Mouse (Mus musculus) testis, postnatal 10 days (tissue): ENCODE measurements around the gene Zbtb43.

Experiments
- DNase-seq: peaks from one replicate; pipeline ENCODE4 v3.0.0; 2021; ENCODE audit warnings: low spot score

The Zbtb43 gene

DNA sequence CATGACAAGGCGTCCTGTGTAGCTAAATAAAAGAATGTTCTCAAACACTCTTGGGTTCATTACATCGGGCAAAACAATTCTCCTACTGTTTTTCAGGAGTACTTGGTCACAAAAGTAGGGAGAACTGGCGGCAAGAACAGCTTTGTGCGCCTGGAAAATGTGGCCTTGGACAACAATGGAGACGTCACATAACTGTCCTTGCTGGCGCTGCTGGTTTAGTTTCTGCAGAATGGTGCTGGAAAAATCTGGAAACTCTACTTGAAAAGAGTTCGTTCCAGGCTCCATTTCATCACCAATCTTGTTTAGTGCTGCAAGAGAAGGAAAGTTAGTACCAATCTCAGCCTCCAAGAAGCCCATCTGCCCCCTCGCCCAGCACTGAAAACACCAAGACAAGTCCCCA, 13.5 kb downstream of the Zbtb43 start:
- no peak for DNase-seq

DNA sequence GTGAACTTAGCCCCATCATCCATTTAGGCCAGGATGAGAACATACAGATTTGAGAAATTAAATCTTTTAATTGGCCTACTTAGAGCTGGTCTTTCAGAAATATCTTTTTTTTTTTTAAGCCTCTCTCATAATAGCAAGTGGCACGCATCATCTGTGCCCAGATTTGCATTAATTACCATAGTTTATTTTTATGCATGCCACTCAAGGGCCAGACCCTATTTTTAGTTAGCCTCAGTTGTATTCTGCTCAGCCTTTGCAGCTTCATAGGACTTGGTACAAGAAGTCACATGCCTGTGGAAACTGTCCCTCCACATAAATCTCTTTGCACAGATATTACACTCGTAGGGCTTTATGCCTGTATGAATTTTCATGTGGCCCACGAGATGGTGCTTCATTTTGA, 14.9 kb downstream of the Zbtb43 start:
- no peak for DNase-seq

- DNase-seq, result no peak
Observed at GRCm38 (mm10) chr2:33452721-33453120, 15.6 kb downstream of the Zbtb43 start.

DNA sequence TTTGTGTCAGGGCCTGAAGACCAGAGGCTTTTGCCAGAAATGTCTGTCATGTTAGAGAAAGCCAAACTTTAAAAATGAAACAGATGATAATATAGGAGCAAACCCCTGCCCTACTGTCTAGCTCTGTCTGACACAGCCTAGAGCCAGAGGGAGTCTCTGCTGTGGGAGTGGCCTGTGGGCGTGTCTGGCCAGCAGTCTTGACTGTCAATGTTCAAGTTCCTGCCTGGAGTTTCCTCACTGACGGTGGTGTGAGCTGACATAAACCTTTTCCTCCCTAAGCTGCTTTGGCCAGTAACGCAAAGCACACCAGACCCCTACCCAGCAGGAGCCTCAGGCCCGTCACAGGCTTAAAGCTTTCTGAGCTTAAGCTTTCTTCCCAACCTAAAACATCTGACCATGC, 16.2 kb downstream of the Zbtb43 start:
- no peak for DNase-seq

DNA sequence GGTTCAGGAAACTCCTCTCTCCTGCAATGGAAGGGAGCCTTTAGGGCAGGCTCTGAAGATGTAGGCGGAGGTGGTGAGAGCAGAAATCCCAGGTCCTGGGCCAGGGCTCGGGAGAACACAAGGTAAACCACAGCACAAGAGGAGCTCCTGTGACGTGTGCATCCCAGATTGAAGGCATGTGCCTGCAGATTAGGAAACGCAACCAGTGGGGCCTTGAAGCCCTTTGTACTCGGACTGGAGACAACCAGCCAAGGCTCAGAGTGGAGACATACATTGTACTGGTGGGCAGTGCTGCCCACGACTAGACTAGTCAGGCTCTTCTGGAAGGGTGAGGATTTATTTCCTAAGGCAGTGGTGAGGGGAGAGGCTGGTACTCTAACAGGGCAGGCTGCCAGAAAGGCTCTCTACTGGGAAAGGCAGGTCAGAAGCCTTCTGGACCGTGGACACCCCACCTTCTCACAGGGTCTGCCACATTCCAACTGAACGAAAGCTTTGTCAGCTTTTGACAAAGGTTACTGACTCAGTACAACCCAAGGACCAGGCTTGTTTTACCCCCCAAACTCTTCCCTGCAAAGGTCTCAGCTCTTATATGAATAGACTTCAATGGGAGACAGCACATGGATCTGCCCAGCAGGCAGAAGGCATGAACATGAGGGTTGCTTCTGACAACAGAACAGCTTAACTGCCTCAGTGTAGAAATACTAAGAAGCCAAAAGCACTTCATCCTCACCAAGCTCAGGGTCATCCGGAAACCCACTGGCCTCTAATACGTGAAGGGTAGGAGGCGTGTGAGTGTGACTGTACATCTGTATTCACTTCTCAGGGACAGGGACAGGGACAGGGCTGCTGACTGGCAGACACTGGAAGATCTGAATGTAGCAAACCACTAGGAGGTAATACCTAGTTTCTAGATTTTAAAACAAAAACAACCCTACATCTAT, 17.1 kb downstream of the Zbtb43 start:
- no peak for DNase-seq

GRCm38 (mm10) chr2:33449119-33449873, 19.1 kb downstream of the Zbtb43 start:
- no peak for DNase-seq

- DNase-seq, result no peak
Observed at GRCm38 (mm10) chr2:33446796-33447195, 21.6 kb downstream of the Zbtb43 start.

DNA sequence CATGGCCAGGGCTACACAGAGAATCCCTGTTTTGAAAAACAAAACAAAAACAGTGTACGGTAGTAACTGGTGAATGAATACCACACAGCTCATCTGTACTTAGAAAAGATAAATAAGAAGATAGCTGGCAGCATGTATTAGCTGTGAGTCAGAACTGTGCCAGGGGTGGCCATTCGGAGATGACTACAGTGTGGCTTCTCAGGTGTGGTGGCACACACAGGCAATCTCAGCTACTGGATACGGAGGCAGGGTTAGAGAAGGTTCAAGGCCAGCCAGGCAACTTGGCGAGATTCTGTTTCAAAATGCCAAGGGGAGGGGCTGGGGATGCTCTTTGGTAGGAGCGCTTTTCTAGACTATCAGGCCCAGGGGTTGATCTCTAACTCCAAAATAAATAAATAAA, 22.6 kb downstream of the Zbtb43 start:
- no peak for DNase-seq

GRCm38 (mm10) chr2:33444862-33445261, 23.5 kb downstream of the Zbtb43 start:
- DNase-seq, result no peak

DNA sequence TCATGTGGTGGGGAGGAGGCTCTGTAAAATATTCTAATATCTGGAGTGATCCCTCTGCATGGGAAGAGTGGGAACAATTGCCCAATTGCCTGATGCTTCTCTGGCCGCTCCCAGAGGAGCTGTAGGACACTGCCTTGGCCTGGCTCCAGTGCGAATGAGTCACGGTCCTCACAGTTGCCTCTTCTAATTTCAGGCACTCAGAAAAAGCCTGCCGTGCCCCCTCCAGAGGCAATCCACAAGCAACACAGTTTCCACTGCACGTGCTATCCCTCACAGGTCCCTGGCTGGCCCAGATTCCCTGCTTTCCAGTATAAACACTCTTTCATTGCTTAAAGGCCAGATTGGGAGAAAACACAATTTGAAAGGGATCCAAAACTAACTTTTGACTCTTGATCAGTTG, 24.0 kb downstream of the Zbtb43 start:
- DNase-seq, result peak; percentile 90

DNA sequence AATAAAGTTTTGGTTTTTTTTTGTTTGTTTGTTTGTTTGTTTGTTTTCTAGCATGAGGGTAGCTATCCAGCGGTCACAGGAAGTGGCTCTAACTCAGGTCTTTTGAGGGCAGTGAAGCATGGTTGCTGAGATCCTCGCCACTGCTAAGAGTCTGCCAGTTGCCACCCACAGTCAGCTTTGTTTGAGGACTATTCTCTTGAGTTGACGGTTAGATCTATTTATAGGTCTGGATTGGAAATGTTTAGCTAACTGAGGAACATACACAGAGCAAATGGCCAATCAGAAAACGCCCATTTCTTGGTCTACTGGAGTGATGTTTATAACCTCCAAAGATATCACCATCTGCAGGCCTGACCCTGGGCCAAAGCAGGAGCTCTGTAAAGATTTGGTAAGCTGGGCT, 25.7 kb downstream of the Zbtb43 start:
- no peak for DNase-seq

- no peak for DNase-seq
Observed at GRCm38 (mm10) chr2:33440893-33441292, 27.5 kb downstream of the Zbtb43 start.

- DNase-seq, result no peak
Observed at GRCm38 (mm10) chr2:33439980-33440670, 28.2 kb downstream of the Zbtb43 start.

- no peak for DNase-seq
Observed at GRCm38 (mm10) chr2:33439471-33439881, 28.9 kb downstream of the Zbtb43 start.

- DNase-seq, result no peak
Observed at GRCm38 (mm10) chr2:33438377-33438776, 30.0 kb downstream of the Zbtb43 start.

DNA sequence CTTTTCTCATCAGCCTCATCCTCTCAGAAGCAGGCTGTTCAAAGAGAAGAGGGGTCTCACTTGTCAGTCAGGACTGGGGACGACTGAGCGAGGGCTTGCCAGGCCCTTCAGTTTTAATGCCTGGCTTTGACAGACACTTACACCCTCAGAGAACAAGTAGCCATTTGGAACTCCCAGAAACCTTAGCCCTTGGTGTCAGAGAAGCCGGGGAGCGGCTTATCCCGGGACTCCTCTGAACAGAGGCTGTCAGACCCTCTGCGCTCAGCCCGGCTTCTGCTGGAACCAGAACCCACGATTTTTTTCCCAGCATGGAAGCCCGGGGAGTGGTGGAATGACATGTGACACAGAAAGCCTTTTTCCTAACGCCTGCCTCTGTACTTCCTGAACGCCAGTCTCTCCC, 31.2 kb downstream of the Zbtb43 start:
- DNase-seq, result no peak

- DNase-seq, result no peak
Observed at GRCm38 (mm10) chr2:33436035-33436580, 32.3 kb downstream of the Zbtb43 start.

- DNase-seq, result no peak
Observed at GRCm38 (mm10) chr2:33435036-33435650, 33.2 kb downstream of the Zbtb43 start.

DNA sequence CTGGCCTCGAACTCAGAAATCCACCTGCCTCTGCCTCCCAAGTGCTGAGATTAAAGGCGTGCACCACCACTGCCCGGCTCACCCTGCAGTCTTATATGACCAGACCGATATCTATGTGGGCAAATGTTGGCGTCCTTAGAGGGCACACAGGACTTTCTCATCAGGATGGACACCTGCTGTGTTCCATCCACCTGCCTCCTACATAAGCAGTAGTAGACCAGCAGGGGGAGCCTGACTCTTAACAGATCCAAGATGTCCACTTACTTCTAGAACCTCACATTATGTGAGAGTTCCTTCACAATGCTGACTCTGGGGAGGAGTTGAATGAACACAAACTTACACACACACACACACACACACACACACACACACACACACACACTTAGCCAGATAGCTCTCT, 35.5 kb downstream of the Zbtb43 start:
- DNase-seq, result peak; percentile 73

DNA sequence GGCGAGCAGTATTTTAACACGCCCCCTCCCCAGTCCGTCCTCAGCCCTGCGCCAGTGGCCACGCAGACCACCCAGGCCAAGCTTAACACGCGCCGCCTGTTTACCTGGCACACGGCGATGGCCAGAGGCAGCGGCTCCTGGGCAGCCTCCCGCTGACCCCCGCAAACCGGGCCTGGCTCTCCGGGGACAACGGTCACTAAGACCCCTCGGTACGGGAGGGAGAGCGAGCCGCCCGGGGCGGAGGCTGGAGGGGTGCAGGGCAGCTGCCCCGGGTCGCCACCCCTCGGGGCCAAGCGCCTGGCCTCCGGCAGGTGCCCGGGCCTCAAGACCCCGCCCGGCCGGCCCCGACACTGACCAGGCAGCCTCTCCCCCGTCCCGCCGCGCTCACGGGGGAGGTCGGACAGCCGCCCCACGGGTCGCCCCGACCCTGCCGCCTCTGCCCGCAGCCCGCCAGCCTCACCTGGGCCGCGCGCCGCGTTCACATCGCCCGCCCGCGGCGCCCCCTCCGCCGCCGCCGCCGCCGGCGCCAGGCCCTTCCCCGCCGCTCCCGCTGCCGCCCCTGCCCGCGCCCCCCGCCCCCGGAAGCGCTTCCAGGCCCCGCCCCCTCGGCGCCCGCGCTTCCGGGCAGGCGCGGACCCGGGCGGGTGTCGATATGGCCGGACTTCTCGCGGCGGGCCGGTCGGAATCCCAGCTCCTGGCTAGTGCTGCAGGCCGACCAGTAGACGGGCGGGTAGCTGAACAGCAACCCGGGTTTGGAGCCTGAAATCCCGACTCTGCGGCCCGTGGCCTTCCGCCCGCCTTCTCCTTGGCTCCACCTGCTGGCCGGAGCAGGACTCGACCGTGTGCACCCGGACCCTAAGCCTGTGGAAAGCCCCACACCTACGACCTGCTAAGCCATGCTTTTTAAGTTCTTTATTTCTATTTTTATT, 37.3 kb downstream of the Zbtb43 start, which contains the start of gene Zbtb34:
Gene Zbtb34 (minus strand): TSS at position 554 of the 929 bp plus-strand sequence.
- DNase-seq, result peak; percentile 87
